Mouse (Mus musculus) C2C12 (cell line): ENCODE measurements at regions not wholly inside any gene's neighbourhood (a gene's known extent, or its start where the extent isn't known, plus 50 kb on each side); places are given as distances from the start of the nearest gene placed in this dataset.

Experiments
- CTCF ChIP-seq: IDR thresholded peaks from one replicate; pipeline ENCODE4 v1.5.1; 2011; ENCODE audit not compliant: control insufficient read depth, insufficient read depth, insufficient read length
- MAX ChIP-seq: IDR thresholded peaks from one replicate; pipeline ENCODE4 v1.6.1; 2011; ENCODE audit warnings: mild to moderate bottlenecking, control low read depth
- USF1 ChIP-seq: IDR thresholded peaks from one replicate; pipeline ENCODE4 v1.6.1; 2011; ENCODE audit warnings: low read depth, mild to moderate bottlenecking, control low read depth, moderate library complexity

DNA sequence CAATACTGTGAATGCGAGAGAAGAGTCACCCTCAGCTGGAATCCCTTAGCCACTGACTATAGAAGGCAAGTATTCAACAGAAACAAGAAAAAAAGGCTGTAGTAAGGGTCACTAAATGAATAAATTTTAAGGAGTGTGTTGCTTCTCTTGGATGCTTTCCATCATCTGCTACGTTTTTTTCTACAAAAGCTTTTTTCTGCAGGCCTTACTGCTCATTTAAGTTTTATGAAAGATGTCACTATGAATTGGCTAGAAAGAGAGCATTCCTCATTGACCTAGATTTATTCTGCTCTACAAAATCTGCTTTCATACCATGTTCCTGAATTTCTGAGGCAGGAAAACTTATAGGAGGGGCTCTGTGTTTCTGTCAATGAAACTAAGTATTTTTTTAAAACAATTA lies 59.2 kb upstream of the Sema3e start:
- no peak for TF ChIP-seq CTCF
- no peak for TF ChIP-seq USF1
- TF ChIP-seq MAX: no peak
